ENCODE assay signal across 22 mouse cellular contexts in the genomic region with DNA sequence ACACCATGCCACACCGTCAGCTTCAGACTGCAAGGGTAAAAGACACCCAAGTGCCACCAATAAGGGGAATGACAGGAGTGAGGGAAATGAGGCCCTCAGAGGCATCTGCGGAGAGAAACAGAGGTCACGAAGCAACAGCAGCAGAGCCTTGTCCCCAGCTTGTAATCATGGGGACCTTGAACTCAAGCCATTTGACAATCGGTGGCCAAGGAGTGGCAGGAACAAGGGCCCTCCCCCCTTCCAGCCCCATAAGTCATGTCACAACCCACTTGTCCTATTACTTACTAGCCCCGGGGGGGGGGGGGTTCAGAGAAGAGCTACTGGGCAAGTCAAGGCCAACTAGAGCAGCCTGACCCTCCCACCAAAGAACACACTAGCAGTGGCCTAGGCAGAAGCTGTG. TPM values are rescaled to one million over a fixed set of nuclear protein-coding genes. Genes with fewer than 3 reads are reported as not detected.
"Had no signal": no experiment of that assay in that cellular context is flagged by ENCODE, and none has a peak within 500 bp of the region (broad histone marks: within the 10 kb centered on the region; RNA-seq: fewer than 3 reads in every experiment).

No protein-coding gene starts in this region.

- DNase-seq: kidney, postnatal 4 days; left cerebral cortex, postnatal 4 days; lung, embryonic 14.5 days; lung, postnatal 14 days; spleen, adult 18-20 months; thymus, adult 2 months; thymus, postnatal 25 days had no signal

- H3K27ac ChIP-seq: layer of hippocampus, adult 2 months; limb, embryonic 13.5 days; macrophage; midbrain, embryonic 15.5 days; neural tube, embryonic 12.5 days had no signal

- H3K27me3 ChIP-seq: limb, embryonic 13.5 days; megakaryocyte, embryonic 14.5 days; midbrain, embryonic 15.5 days; neural tube, embryonic 12.5 days had no signal

- H3K4me2 ChIP-seq: limb, embryonic 13.5 days; liver, embryonic 11.5 days; lung, embryonic 14.5 days; midbrain, embryonic 11.5 days; midbrain, embryonic 15.5 days; neural tube, embryonic 12.5 days had no signal

- H3K4me1 ChIP-seq: limb, embryonic 13.5 days; midbrain, embryonic 15.5 days; neural tube, embryonic 12.5 days had no signal

- H3K9ac ChIP-seq: limb, embryonic 13.5 days; lung, embryonic 14.5 days; midbrain, embryonic 15.5 days; neural tube, embryonic 12.5 days had no signal

- H3K9me3 ChIP-seq: limb, embryonic 13.5 days; megakaryocyte, embryonic 14.5 days; midbrain, embryonic 15.5 days; neural tube, embryonic 12.5 days had no signal

- ATAC-seq: midbrain, embryonic 15.5 days had no signal

- H3K4me3 ChIP-seq: layer of hippocampus, adult 2 months; limb, embryonic 13.5 days; megakaryocyte, embryonic 14.5 days; midbrain, embryonic 15.5 days; neural tube, embryonic 12.5 days had no signal

RNA-seq across cellular contexts. Expression of a gene that starts 16.5 kb away (rescaled TPM):
- total RNA-seq: layer of hippocampus, adult 2 months; layer of hippocampus, postnatal 10 days; left cerebral cortex, adult 18-20 months; left cerebral cortex, postnatal 10 days; left cerebral cortex, postnatal 4 days; monocyte, adult 5-6 weeks; neutrophil, adult 5-6 weeks had no signal
- polyA plus RNA-seq: lung, embryonic 14.5 days; macrophage; midbrain, embryonic 11.5 days; midbrain, embryonic 15.5 days; neural tube, embryonic 12.5 days; urinary bladder, adult 2 months had no signal

RNA-seq across cellular contexts. Expression of a gene that starts 17.9 kb away (rescaled TPM):
- total RNA-seq: monocyte, adult 5-6 weeks; neutrophil, adult 5-6 weeks had no signal
- polyA plus RNA-seq: macrophage had no signal

RNA-seq across cellular contexts. Expression of a gene that starts 38.3 kb away (rescaled TPM):
- total RNA-seq: monocyte, adult 5-6 weeks; neutrophil, adult 5-6 weeks had no signal
- polyA plus RNA-seq: liver, embryonic 16.5 days had no signal
